Mouse (Mus musculus): ENCODE measurements at regions not wholly inside any gene's neighbourhood (a gene's known extent, or its start where the extent isn't known, plus 50 kb on each side); places are given as distances from the start of the nearest gene placed in this dataset.

DNA sequence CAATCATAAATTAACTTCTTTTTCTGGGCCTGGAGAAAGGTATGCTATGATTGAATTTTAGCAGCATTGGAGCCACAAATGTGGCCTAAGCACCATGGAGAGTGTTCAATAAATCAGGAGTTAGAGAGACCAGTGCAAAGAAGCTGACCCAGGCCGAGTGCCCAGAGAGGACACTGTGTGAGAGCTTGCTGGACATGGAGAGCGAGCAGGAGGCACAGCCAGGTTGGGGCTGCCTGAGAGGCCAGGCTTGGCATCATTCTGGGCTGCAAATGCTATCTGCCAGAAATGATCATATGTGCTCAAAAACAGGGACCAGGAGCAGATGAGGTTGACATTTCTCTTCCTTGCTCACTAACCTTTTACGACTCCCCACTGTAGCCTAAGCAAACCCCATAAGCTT is 224.5 kb upstream of the 4931429L15Rik start:
- no peak for DNase-seq (ENCODE audit: extremely low spot score, low read depth, low spot score)

- DNase-seq (ENCODE audit: extremely low spot score, low read depth, low spot score), result no peak
Observed at GRCm38 (mm10) chr9:46541001-46541400, 221.2 kb upstream of the 4931429L15Rik start.

GRCm38 (mm10) chr9:46538616-46539015 is 218.8 kb upstream of the 4931429L15Rik start:
- DNase-seq (ENCODE audit: extremely low spot score, low read depth, low spot score), result no peak

- no peak for DNase-seq (ENCODE audit: extremely low spot score, low read depth, low spot score)
Observed at GRCm38 (mm10) chr9:46516401-46517130, 196.8 kb upstream of the 4931429L15Rik start.

GRCm38 (mm10) chr9:46512276-46513051 is 192.7 kb upstream of the 4931429L15Rik start:
- no peak for DNase-seq (ENCODE audit: extremely low spot score, low read depth, low spot score)

GRCm38 (mm10) chr9:46511307-46511706 is 191.5 kb upstream of the 4931429L15Rik start:
- DNase-seq (ENCODE audit: extremely low spot score, low read depth, low spot score), result no peak

GRCm38 (mm10) chr9:46509896-46510295 is 190.1 kb upstream of the 4931429L15Rik start:
- no peak for DNase-seq (ENCODE audit: extremely low spot score, low read depth, low spot score)

DNA sequence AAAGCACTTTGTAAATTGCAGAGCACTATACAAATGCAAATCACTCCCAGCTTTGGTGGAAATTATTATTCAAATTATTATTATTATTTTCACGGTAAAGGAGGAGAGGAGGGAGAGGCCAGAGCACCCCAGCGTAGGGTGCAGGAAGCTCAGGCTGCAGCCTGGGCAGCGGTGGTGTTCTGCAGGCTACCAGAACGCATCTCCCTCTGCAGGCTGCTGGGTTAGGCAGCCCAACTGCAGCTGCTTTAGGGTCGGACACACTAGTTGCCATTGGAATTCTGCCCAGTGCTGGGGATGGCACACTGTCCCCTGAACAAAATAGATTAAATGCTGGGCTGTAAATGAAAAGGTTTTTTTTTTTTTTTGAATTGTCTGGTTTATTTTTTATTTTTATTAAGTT is 189.7 kb upstream of the 4931429L15Rik start:
- DNase-seq (ENCODE audit: extremely low spot score, low read depth, low spot score), result no peak

GRCm38 (mm10) chr9:46507036-46507435 is 187.2 kb upstream of the 4931429L15Rik start:
- no peak for DNase-seq (ENCODE audit: extremely low spot score, low read depth, low spot score)

DNA sequence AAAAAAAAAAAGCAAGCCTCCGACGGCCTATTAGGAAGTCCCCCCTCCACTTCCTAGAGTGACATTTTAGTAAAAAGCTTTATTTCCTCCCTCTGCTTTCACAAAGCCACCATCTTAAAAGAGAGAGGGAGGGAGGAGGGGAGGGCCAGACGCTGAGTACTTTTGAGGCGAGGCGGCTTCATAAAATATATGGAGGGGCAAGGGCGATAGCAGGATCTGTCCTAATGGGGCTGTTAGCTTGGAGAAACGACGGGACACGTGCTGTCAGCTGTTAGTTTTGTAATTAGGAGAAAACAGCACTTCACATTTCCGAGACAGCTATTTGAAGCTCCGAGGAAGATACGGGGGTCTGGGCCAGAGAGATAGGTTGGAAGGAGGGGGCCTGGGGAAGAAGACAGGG is 184.8 kb upstream of the 4931429L15Rik start:
- no peak for DNase-seq (ENCODE audit: extremely low spot score, low read depth, low spot score)

DNA sequence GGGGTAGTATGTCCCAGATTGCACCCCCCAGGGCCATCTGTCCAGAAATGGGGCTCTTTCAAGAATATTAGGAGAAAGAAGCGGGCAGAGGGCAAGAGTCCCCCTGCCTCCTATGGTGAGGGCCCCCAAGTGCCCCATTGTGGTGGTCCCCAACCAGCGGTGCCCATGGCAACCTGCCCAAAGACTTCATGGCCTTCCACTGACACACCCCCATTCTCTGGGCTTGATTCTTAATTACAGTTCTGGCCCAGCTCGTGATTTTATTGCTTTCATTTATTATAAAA is 184.3 kb upstream of the 4931429L15Rik start:
- DNase-seq (ENCODE audit: extremely low spot score, low read depth, low spot score), result no peak

GRCm38 (mm10) chr9:46503321-46504132 is 183.7 kb upstream of the 4931429L15Rik start:
- no peak for DNase-seq (ENCODE audit: extremely low spot score, low read depth, low spot score)

- no peak for DNase-seq (ENCODE audit: extremely low spot score, low read depth, low spot score)
Observed at GRCm38 (mm10) chr9:46499426-46499825, 179.6 kb upstream of the 4931429L15Rik start.

DNA sequence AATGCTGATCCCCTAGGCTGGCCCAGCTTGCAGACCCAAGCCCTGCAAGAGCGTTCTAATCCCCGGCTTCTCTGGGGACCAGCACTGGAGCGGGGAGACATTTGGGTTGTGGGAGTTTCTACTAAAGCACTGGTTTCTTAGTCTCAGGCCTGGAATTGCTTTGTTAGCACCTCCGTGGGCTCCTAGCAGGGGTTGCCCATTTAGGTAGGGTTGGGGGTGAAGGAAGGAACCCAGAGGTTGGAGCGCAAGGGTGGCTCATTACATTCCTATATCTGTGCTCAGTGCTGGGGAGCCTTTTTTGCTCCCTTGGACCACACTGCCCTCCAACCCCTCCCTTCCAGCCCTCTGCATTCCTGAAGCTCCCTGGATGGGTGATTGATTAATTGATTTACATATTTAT is 179.1 kb upstream of the 4931429L15Rik start:
- DNase-seq (ENCODE audit: extremely low spot score, low read depth, low spot score), result no peak

DNA sequence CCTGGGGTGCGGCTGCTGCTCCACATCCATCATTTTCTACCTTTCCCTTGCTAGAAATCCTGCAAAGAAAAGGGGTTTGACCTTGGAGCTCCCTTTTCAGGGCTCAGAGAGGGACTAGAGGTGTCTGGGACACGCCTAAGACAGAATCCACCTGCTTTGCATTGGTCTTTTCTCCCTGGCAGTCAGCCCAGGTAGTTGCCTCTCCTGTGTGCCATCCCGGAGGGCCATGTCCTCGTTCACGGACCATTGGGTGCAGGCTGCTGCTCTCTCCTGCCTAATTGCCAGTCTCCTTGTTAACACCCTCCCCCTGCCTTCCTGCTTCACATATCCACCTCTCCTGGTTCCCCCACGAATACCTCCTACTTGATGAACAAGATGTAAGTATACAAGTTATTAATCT is 175.5 kb upstream of the 4931429L15Rik start:
- DNase-seq (ENCODE audit: extremely low spot score, low read depth, low spot score), result no peak

DNA sequence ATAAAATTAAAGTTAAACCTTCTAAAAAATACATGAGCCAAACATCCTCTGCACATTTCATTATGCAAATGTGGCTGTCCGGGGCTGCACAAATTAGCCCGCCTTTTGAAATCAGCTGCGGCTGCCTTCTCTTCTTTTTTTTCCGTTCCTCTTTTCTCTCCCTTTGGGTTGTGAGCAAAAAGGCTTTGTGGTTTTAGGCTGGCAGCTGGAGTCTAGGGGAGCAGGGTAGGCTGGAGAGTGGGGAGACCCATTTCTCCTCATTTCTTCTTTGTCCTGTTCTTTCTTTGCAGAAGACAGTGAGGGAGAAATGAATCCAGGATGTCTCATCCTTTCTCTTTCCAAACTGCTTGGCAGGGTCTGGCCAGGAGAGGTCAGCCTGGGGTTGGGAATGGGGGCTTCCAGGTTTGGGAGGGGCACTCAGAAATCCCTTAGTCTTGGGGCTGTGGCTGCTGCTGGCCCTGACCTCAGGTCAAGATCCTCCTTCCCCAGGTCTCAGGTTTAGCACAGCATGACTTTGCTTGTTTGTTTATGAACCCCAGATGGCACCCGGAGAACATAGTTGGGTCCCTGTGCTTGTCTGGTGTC is 163.2 kb upstream of the 4931429L15Rik start:
- DNase-seq (ENCODE audit: extremely low spot score, low read depth, low spot score), result no peak

GRCm38 (mm10) chr9:46482034-46482858 is 162.5 kb upstream of the 4931429L15Rik start:
- no peak for DNase-seq (ENCODE audit: extremely low spot score, low read depth, low spot score)

DNA sequence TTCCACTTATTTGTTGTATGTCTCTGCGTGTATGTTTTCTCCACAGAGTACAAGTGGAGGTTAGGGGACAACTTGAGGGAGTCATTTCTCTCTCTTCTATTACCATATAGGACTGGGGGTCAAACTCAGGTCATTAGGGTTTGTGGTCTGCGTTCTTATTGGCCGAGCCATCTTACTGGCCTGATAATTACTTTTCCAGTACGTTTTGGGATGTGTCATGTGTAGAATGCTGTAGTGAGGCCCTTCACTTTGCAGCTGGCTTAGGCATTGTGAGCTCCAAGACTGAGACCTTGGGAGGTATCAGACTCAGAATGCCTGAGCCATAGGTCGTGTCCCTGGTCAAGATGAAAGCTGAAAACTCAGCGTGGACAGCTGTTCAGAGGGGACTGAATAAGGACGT is 161.7 kb upstream of the 4931429L15Rik start:
- no peak for DNase-seq (ENCODE audit: extremely low spot score, low read depth, low spot score)

DNA sequence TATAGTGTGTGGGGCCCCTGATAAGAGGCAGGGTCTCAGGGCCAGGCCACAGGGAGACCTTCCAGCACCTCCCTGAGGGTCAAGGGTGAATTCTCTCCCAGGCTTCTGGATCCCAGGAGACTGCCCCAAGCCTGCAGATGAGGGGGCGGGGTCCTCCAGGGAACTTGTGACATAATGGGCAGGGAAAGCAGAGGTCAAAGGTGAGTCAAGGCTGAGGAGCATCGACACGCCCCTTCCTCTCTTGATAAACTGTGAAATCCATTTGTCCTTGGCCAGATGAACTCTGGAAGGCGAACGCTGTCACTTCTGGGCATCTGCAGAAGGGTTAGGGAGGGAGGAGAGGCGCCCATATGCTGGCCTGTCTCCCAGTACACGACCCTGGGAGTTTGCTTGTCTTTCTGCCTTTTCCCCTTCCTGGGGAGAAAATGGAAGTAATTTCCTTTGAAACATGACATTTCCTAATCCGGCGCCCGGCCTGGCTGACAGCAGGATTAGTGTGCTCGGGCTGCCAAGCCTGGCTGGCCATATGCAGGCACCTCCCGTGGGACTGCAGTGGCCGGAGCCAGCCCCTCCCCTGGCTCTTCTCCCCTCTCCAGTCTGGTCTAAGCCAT is 160.4 kb upstream of the 4931429L15Rik start:
- DNase-seq (ENCODE audit: extremely low spot score, low read depth, low spot score), result no peak

- DNase-seq (ENCODE audit: extremely low spot score, low read depth, low spot score), result no peak
Observed at GRCm38 (mm10) chr9:46478611-46479010, 158.8 kb upstream of the 4931429L15Rik start.
